Mouse (Mus musculus) 3T3-L1 (cell line): ENCODE data around the gene Map2k1.

ENCODE experiments used
- DNase-seq: peaks from one replicate; pipeline ENCODE4 v3.0.0-alpha.2; 2015; ENCODE audit warnings: low read depth, low spot score

The Map2k1 gene

DNA sequence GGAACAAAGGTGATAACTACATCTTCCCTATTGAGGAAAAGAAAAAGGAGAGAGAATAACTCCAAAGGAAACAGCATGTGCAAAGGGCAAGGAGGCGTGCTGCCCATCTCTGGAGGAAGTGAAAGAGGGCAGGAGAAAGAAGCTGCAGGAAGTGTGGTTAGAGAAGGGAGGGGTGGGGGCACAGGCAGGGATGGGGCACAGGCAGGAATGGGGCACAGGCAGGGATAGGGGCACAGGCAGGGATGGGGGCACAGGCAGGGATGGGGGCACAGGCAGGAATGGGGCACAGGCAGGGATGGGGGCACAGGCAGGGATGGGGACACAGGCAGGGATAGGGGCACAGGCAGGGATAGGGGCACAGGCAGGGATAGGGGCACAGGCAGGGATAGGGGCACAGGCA lies 4.1 kb downstream of the Map2k1 start:
- no peak for DNase-seq

GRCm38 (mm10) chr9:64242381-64242831 lies 11.0 kb downstream of the Map2k1 start:
- no peak for DNase-seq

- no peak for DNase-seq
Measured at GRCm38 (mm10) chr9:64240681-64241080, 12.8 kb downstream of the Map2k1 start.

- no peak for DNase-seq
Measured at GRCm38 (mm10) chr9:64240116-64240515, 13.3 kb downstream of the Map2k1 start.

GRCm38 (mm10) chr9:64236056-64236455 lies 17.4 kb downstream of the Map2k1 start:
- DNase-seq, result no peak

DNA sequence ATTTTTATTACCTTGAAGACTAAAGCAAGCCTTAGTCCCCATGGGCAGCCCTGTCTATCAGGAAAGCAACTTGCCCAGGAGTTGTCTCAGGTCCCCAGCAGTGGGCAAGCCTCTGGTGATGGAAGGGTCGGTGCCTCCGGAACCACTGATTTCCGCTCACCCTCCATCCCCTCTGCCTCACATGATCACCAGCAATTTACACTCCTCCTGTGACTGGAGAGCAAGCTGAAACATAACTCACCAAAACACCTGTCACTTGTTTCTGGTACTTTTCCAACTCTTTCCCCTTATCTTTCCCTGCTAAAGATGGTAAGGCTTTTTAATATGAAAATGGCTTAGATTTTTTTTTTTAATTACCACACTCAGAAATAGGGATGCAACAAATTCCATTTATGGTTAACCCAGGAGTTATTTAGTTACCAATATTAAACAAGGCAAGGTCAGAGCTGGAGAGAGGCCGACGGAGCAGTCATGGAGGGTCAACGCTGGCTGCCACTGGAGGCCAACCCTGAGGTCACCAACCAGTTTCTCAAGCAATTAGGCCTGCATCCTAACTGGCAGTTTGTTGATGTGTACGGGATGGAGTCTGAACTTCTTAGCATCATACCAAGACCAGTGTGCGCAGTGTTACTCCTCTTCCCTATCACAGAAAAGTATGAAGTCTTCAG lies 18.5 kb downstream of the Map2k1 start, which contains the start of gene Uchl4:
Gene Uchl4 (plus strand): TSS at position 434 of the 668 bp plus-strand sequence.
- no peak for DNase-seq

GRCm38 (mm10) chr9:64233656-64234055 lies 19.8 kb downstream of the Map2k1 start:
- no peak for DNase-seq

DNA sequence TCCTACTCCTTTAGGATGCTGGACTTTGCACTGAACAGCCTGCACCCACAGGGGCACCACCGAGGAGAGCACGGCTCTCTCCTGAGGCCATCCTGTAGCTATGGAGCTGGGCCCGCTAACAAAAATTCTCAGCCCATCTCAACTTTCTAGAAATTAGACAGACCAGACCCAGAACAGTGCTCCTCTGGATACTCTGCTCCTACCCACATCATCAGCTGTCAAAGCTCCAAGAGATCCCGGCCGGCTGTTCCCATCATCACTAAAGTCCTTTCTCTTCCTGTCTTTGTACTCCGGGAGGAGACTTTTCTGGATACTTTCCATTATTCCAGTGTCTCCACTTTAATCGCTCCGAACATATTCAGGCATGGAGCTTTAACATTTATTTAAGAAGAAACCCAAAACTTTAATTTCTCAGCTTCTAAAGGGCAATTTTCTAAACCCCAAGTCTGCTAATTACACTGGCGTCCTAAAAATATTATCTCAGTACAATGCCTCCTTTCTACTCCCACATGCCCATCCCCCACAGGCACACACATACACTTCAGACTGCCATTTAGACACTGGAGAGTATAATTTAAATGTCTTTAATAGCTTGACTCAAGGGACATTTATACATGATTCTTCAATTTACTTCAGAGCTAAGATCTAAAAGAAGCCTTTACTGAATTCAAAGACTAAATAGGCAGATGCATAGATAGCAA lies 21.0 kb downstream of the Map2k1 start:
- no peak for DNase-seq

GRCm38 (mm10) chr9:64231674-64232073 lies 21.8 kb downstream of the Map2k1 start:
- DNase-seq, result no peak

- no peak for DNase-seq
Measured at GRCm38 (mm10) chr9:64231171-64231570, 22.3 kb downstream of the Map2k1 start.

DNA sequence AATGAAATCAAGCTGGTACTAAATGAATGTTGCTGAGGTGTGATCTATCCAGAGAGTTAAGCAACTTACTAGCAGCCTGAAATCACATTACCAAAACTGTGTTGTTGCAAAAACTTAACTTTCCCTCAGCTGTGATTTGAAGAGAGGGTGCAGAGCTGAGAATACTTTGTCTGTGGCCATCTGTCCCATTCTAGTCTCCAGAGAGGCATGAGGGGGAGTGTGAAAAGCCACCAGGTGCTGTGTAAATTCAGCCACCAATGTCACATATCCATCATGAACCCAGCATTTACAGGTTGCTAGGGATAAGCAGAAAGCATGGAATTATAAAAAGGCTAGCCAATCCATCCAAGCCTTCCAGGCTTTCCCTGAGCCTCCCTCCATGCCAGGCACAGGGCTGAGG lies 24.5 kb downstream of the Map2k1 start:
- DNase-seq, result no peak

DNA sequence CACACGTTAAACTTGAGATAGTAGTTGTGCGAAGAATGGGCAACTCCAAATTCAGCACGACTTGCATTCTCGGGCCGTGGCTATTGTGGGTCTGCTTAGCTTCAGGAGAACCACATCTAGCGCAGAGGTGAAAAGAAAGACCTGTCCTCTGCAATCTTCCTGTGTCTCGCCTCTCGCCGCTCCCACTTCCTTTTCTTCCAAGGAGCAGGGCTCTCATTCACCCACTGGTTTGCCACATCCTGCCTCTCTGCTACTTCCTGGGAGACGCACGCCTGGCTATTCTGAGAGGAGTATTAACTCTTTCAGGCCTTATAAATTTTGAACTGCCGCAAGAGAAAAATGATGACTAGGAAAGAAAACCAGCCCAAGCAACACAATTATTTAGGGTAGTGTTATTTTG lies 25.7 kb downstream of the Map2k1 start:
- DNase-seq, result no peak

GRCm38 (mm10) chr9:64225805-64226204 lies 27.6 kb downstream of the Map2k1 start:
- no peak for DNase-seq

DNA sequence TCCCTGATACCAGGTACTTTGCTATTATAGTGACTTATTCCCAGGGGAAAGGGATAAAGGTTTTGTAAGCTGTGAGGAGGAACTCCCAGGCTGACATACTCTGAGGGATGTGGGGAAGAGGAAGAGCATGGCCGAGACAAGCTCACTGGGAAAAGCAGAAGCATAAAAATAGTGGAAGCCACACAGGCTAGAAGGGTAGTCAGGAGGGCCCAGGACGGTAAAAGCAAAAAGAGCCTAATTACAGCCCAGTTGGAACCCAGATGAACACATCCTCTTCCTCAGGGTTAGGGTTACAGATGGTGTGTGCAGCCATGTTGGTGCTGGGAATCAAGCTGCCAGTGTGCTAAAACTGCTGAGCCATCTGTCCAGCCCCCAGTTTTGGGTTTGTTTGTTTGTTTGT lies 31.3 kb downstream of the Map2k1 start:
- no peak for DNase-seq

DNA sequence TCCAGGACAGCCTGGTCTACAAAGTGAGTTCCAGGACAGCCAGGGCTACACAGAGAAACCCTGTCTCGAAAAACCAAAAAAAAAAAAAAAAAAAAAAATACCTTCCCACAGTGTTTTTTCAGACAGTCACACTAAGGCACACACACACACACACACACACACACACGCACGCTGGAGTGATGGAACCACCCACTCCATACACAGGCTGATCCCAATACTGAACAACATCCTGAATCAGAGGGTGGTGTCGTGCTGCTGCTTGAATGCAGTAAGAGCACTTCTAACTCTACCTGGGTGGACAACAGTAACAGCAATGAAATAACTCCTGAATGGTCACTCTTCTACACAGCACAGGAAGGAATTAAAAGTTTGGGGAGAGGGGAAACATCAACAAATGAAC lies 32.0 kb downstream of the Map2k1 start:
- no peak for DNase-seq

DNA sequence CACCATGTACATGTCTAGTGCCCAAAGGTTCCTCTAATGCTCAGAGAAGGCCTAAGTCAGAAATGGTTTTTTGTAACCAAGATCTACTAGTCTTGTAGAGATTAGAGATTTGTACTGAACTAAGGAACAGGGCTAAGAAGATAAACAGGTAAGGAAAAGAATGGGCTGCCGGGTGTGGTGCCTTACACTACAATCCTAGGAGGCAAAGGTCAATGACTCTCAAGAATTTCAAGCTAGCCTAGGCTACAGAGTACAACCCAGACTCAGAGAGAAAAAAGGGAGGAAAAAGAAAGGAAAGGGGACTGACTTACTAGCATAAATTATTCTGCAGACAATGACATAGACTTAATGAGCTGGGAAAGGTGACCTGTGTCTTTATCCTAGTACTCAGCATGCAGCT lies 32.8 kb downstream of the Map2k1 start:
- no peak for DNase-seq

DNA sequence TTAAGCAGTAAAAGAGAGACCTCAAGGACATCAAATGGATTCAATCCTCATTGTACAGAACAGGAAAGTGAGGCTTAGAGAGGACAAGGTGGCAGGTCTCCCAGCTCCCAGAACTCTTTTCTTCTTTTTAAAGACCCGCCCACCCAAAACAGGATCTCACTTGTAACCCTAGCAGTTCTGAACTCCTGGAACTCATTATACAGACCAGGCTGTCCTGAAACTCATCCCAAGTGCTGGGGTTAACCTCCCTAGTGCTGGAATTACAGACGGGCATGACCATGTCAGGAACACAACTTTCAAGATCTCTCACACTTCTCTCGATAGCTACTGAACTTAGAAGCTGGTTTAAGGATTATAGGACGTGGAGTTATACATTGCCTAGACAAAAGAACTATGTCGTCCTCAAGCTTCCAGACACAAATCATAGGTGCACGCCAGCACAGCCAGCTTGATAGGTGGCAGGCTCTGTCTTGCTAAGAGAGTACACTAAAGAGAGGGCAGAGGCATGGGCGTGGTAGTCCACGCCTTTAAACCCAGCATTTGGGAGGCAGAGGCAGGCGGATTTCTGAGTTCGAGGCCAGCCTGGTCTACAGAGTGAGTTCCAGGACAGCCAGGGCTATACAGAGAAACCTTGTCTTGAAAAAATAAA lies 33.5 kb downstream of the Map2k1 start:
- DNase-seq, result no peak

DNA sequence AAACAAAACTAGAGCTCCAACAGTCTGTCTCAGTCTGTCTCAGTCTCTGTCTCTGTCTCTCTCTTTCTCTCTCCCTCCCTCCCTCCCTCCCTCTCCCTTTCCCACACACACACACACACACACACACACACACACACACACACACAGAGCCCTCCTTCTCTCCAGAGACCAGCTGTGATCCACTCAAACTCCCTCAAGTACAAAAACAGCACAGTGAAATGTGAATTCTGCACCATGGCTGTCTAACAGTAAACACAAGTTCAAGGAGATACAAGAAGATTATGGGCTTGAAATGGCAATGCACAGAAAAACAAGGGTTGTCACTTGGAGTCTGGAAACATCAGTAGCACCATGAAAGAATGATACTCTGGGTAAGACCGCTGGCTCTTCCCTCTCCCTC lies 34.1 kb downstream of the Map2k1 start:
- DNase-seq, result no peak

- peak; percentile 30 for DNase-seq
Measured at GRCm38 (mm10) chr9:64217887-64218286, 35.5 kb downstream of the Map2k1 start.

DNA sequence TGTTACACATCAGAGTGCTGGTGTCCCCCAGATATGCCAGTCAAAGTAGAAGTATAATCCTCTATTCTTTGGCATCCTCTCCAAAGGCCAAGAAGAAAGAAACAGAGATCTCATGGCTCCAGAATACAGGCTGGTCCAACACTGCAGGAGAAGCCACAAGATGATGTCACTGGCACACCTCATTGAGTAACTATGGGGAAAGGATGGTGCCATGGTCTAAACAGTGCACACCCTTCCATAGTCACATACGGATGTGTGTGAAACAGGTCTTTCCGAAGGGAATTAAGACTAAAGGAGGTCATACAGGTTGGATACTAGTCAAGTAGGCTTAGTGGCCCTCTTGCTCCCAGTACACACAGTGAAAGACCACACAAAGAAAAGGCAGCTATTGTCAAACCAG lies 36.8 kb downstream of the Map2k1 start:
- DNase-seq, result peak; percentile 27

DNA sequence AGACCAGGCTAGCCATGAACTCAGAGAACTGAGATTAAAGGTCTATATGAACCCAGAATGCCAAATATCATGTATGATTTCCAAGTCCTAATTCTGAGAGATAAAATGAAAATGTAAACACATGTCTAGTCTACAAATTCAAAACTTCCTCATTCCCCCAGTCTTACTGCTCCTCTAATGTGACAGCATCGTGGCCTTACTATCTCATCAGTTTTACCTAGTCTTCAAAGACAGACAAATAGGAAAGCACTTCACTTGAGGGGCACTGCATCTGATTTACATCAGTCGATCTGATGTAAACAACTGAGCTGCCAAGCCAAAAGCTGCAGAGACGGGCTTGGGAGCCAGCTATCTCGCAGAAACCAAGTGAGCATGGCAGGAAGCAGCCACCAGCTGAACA lies 37.3 kb downstream of the Map2k1 start:
- no peak for DNase-seq

- no peak for DNase-seq
Measured at GRCm38 (mm10) chr9:64214452-64214851, 39.0 kb downstream of the Map2k1 start.
